Mouse (Mus musculus) neural tube, embryonic 12.5 days (tissue): ENCODE measurements at regions not wholly inside any gene's neighbourhood (a gene's known extent, or its start where the extent isn't known, plus 50 kb on each side); places are given as distances from the start of the nearest gene placed in this dataset.

Experiments used
- ATAC-seq: fragments of 200-750 bp; cut with Nextera tagmentation; 2 replicates; pipeline ENCODE4 v1.8.0; 2017; ENCODE audit warnings: low read depth, mild to moderate bottlenecking, moderate TSS enrichment, moderate library complexity; ENCODE audit not compliant: low FRiP score
- H3K27ac ChIP-seq: fragments of 300-500 bp; sonication (generic); 2 replicates; pipeline ENCODE4 v1.5.1; 2016
- H3K27me3 ChIP-seq: fragments of 300-500 bp; sonication (generic); replicated peaks from 2 replicates; pipeline ENCODE4 v1.6.1; 2016; ENCODE audit warnings: mild to moderate bottlenecking
- H3K36me3 ChIP-seq: fragments of 300-500 bp; sonication (generic); 2 replicates; pipeline ENCODE4 v1.6.1; 2016; ENCODE audit warnings: mild to moderate bottlenecking
- H3K4me1 ChIP-seq: fragments of 300-500 bp; sonication (generic); 2 replicates; pipeline ENCODE4 v1.6.1; 2016
- H3K4me2 ChIP-seq: fragments of 300-500 bp; sonication (generic); replicated peaks from 2 replicates; pipeline ENCODE4 v1.6.1; 2016; ENCODE audit warnings: mild to moderate bottlenecking
- H3K4me3 ChIP-seq: fragments of 300-500 bp; sonication (generic); 2 replicates; pipeline ENCODE4 v1.5.1; 2016
- H3K9ac ChIP-seq: fragments of 300-500 bp; sonication (generic); 2 replicates; pipeline ENCODE4 v1.6.1; 2016; ENCODE audit warnings: mild to moderate bottlenecking
- H3K9me3 ChIP-seq: fragments of 300-500 bp; sonication (generic); 2 replicates; pipeline ENCODE4 v1.6.1; 2016; ENCODE audit warnings: mild to moderate bottlenecking
- WGBS: fragments of 180-500 bp; shearing (Covaris S2); methylation state at CpG from one replicate; pipeline ENCODE4 v1.1.7; 2016; 5-methylcytosine and 5-hydroxymethylcytosine counted together

GRCm38 (mm10) chr3:120011861-120012260 lies 227.6 kb upstream of the Ptbp2 start:
- H3K36me3 ChIP-seq: no peaks in the 10 kb centered on the region
- no peaks in the 10 kb centered on the region for H3K4me1 ChIP-seq
- no peaks in the 10 kb centered on the region for H3K27me3 ChIP-seq
- 23% methylated on average over 3 of the region's 3 CpGs for WGBS
- H3K4me2 ChIP-seq: no peak overlapping the region
- H3K9ac ChIP-seq: no peak overlapping the region
- ATAC-seq: no peak
- no peaks in the 10 kb centered on the region for H3K9me3 ChIP-seq
- H3K27ac ChIP-seq: no peak overlapping the region
- no peak overlapping the region for H3K4me3 ChIP-seq

- Histone ChIP-seq H3K9me3 (no peaks in the 10 kb centered on the region), H3K4me1 (no peaks in the 10 kb centered on the region), H3K4me3 (no peak overlapping the region), H3K36me3 (no peaks in the 10 kb centered on the region), H3K4me2 (no peak overlapping the region), H3K27me3 (no peaks in the 10 kb centered on the region), H3K27ac (no peak overlapping the region), H3K9ac (no peak overlapping the region)
- 88% methylated on average over 3 of the region's 3 CpGs for WGBS
- ATAC-seq: no peak
Measured at GRCm38 (mm10) chr3:120008110-120008509, 223.8 kb upstream of the Ptbp2 start.

- ATAC-seq: no peak
- Histone ChIP-seq H3K36me3 (no peaks in the 10 kb centered on the region), H3K4me3 (no peak overlapping the region), H3K27me3 (no peaks in the 10 kb centered on the region), H3K4me2 (no peak overlapping the region), H3K9me3 (no peaks in the 10 kb centered on the region), H3K4me1 (no peaks in the 10 kb centered on the region), H3K27ac (no peak overlapping the region), H3K9ac (no peak overlapping the region)
- WGBS: 84% methylated on average over 3 of the region's 3 CpGs
Measured at GRCm38 (mm10) chr3:120004588-120004987, 220.3 kb upstream of the Ptbp2 start.

GRCm38 (mm10) chr3:120000281-120000680 lies 216.0 kb upstream of the Ptbp2 start:
- 87% methylated on average over 5 of the region's 5 CpGs for WGBS

DNA sequence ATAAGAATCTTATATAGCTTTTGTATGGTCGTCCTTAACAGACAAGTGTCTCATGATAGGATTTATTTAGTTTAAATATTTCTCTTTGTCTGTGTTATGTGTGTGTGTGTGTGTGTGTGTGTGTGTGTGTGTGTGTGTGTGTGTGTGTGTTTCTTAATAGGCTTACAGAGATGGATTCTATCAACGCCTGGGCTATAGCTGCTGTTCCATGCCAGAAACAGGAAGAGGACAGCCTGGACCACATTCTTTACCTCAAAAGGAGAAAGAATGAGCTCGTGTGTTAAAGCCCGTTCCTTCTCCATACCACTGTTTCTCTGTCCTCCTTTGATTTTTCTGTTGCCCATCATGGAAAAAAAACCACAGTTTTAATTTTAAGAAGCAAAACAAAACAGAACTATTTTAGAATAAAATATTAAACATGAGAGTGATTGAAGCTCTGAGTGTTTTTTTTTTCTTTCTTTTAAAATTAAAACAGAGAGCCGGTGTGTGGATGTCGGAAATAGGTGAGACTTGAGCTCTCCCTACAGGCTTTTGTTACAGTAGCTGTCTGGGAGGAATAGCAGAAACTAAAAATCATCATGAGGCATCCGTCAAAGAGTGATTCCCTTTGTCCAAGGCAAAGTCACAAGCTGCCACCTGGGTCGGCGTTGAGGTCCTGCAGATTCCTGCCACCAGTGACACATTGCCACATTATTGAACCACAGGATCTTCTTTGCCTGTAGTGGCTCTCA lies 212.2 kb upstream of the Ptbp2 start:
- no peaks in the 10 kb centered on the region for H3K27me3 ChIP-seq
- no peaks in the 10 kb centered on the region for H3K36me3 ChIP-seq
- H3K27ac ChIP-seq: no peak overlapping the region
- H3K4me3 ChIP-seq: no peak overlapping the region
- 64% methylated on average over 9 of the region's 9 CpGs for WGBS
- no peak overlapping the region for H3K9ac ChIP-seq
- no peaks in the 10 kb centered on the region for H3K9me3 ChIP-seq
- no peak for ATAC-seq
- H3K4me2 ChIP-seq: no peak overlapping the region
- H3K4me1 ChIP-seq: 0 out of 2 replicates have a peak, but pooled peaks cover 6% of the 10 kb centered on the region

More at GRCm38 (mm10) chr3:120000281-120000680, 216.0 kb upstream of the Ptbp2 start:
- H3K9ac ChIP-seq: no peak overlapping the region
- H3K36me3 ChIP-seq: no peaks in the 10 kb centered on the region
- H3K4me2 ChIP-seq: no peak overlapping the region
- no peaks in the 10 kb centered on the region for H3K9me3 ChIP-seq
- H3K27me3 ChIP-seq: no peaks in the 10 kb centered on the region
- no peak overlapping the region for H3K4me3 ChIP-seq
- 0 out of 2 replicates have a peak, but pooled peaks cover 6% of the 10 kb centered on the region for H3K4me1 ChIP-seq
- no peak for ATAC-seq
- H3K27ac ChIP-seq: no peak overlapping the region

GRCm38 (mm10) chr3:119995781-119996180 lies 211.5 kb upstream of the Ptbp2 start:
- Histone ChIP-seq H3K36me3 (no peaks in the 10 kb centered on the region), H3K4me1 (0 out of 2 replicates have a peak, but pooled peaks cover 6% of the 10 kb centered on the region), H3K27ac (no peak overlapping the region), H3K9ac (no peak overlapping the region), H3K27me3 (no peaks in the 10 kb centered on the region), H3K4me3 (no peak overlapping the region), H3K4me2 (no peak overlapping the region), H3K9me3 (no peaks in the 10 kb centered on the region)
- 30% methylated on average over 4 of the region's 4 CpGs for WGBS
- no peak for ATAC-seq

DNA sequence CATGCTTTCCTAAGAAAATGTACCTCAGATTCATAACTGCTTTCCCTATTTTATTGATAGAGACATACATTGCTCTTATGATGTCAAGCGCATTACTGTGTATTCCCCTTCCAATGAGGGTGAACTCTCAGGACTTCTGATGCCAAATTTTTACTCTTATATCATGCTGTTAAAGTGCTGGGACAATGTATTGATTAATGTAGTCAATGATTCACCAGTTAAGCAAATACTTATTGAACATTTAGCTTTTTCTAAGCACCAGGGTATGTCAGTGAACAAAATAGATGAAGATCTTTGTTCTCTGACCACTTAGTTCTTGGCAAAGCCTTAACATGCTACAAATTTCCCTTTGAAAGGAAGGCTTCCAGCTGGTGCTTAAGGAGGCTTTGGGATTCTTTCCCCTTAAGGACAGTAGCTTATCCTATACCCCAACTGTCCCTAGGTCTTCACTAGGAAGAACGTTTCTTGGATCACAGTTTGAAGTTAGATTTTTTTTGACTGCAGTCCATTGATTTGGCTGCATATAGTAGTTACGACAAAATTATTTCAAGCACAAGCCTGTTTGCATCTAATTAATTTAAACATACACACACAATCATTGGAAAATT lies 203.1 kb upstream of the Ptbp2 start:
- Histone ChIP-seq H3K36me3 (no peaks in the 10 kb centered on the region), H3K27ac (no peak overlapping the region), H3K4me3 (no peak overlapping the region), H3K4me1 (no peaks in the 10 kb centered on the region), H3K9me3 (no peaks in the 10 kb centered on the region), H3K27me3 (no peaks in the 10 kb centered on the region), H3K9ac (no peak overlapping the region), H3K4me2 (no peak overlapping the region)
- WGBS: 84% methylated on average over 3 of the region's 3 CpGs
- no peak for ATAC-seq

DNA sequence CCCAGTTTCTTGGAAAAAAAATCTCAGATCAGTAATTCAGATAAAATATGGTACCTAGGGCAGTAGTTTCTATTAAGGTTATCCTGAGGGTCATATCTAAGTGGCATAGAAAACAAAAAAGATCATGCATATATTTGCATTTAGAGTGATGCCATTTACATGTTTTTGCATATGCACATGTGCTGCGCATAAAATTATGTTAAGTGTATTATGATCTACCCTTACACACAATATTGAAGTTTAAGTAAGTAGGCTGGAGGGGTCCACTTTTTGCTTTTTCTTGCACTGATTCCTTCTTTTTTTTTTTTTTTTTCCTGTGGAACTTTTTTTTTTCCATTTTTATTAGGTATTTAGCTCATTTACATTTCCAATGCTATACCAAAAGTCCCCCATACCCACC lies 193.1 kb upstream of the Ptbp2 start:
- no peaks in the 10 kb centered on the region for H3K36me3 ChIP-seq
- no peak overlapping the region for H3K9ac ChIP-seq
- H3K4me1 ChIP-seq: no peaks in the 10 kb centered on the region
- WGBS: 98% methylated on average over 1 of the region's 1 CpGs
- no peaks in the 10 kb centered on the region for H3K9me3 ChIP-seq
- no peak overlapping the region for H3K4me2 ChIP-seq
- H3K27me3 ChIP-seq: no peaks in the 10 kb centered on the region
- H3K27ac ChIP-seq: no peak overlapping the region
- no peak for ATAC-seq
- H3K4me3 ChIP-seq: no peak overlapping the region

GRCm38 (mm10) chr3:119976363-119976762 lies 192.1 kb upstream of the Ptbp2 start:
- Histone ChIP-seq H3K4me2 (no peak overlapping the region), H3K27ac (no peak overlapping the region), H3K4me3 (no peak overlapping the region), H3K9me3 (no peaks in the 10 kb centered on the region), H3K9ac (no peak overlapping the region), H3K36me3 (no peaks in the 10 kb centered on the region), H3K27me3 (no peaks in the 10 kb centered on the region), H3K4me1 (no peaks in the 10 kb centered on the region)
- WGBS: 88% methylated on average over 3 of the region's 3 CpGs
- no peak for ATAC-seq

DNA sequence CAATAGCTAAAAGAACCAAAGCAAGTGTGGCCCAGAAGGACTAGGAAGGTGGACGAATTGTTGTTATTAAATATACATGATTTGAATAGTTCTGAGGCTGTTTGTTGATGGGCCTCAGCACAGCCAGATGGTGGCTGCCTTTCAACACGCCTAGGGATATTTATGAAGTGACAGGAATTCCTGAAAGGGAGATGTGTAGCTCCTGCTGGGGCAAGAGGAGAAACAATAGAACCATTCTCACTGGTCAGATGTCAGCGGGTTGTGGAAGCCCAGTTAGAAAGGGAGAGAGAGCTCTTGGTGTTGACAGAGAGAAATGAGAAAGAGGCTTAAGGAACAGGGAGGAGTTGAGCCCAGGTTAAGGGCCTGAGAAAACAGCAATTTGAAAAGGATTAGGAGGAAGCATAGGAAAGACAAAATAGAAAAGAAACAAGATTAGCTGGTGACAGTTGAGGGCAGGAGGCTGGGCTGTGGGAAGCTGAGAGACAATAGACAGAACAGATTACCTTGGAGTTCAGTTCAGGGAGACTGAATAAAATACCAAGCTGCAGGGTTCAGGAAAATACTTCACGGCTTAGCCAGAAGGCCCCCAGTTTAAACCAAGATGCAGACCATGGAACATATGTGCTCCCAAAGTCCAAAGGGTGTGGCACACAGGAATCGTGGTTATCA lies 174.7 kb upstream of the Ptbp2 start:
- Histone ChIP-seq H3K4me3 (no peak overlapping the region), H3K4me2 (no peak overlapping the region), H3K9me3 (no peaks in the 10 kb centered on the region), H3K36me3 (no peaks in the 10 kb centered on the region), H3K9ac (no peak overlapping the region), H3K27me3 (no peaks in the 10 kb centered on the region), H3K27ac (no peak overlapping the region), H3K4me1 (peaks cover 11% of the 10 kb centered on the region; the same call in 1 of the 2 replicates)
- WGBS: 20% methylated on average over 5 of the region's 5 CpGs
- peak; percentile 52; the same call in 1 of the 2 replicates for ATAC-seq

GRCm38 (mm10) chr3:119957529-119957928 lies 173.3 kb upstream of the Ptbp2 start:
- Histone ChIP-seq H3K36me3 (no peaks in the 10 kb centered on the region), H3K9ac (no peak overlapping the region), H3K4me1 (peaks cover 11% of the 10 kb centered on the region; the same call in 1 of the 2 replicates), H3K4me3 (no peak overlapping the region), H3K9me3 (no peaks in the 10 kb centered on the region), H3K27me3 (no peaks in the 10 kb centered on the region), H3K4me2 (no peak overlapping the region), H3K27ac (no peak overlapping the region)
- ATAC-seq: no peak
- WGBS: 89% methylated on average over 8 of the region's 8 CpGs

DNA sequence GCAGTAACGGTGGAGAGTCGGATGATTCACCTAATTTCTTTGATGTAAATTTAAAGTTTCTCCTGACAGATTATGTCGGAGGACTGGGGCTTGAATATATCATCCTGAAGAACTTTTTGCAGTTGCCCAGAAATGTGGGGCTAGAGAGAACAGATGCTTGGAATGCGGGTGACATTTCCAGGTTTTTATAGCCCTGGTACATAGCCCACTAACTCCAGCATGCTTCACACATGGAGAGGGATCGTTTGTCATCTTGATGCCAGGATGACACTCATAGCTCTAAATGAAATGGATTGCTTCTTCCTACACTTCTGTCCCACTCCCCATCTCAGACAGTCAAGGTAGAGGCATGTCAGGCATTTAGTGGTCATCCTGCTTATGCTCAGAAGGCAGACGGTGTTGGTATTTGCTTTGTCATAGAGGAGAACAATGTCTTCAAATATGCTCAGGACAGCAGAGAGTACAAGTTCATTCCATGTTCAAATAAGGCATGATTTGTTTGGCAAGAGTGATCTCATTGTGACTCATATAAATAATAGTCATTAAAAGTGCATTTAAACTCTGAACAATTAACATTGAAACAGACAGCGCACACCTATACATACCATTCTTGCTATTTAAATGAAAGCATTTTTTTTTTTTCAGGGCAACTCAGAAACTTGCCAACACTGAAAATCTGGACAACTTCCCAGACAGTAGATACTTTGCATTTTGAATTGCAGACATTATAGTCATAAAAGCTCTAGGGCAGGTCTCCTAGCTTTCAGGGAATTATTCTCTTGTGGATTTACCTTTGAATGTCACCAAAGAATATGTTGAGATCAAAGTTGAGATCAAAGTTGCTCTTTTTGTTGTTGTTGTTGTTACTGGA lies 171.7 kb upstream of the Ptbp2 start:
- Histone ChIP-seq H3K27me3 (no peaks in the 10 kb centered on the region), H3K9me3 (no peaks in the 10 kb centered on the region), H3K9ac (no peak overlapping the region), H3K36me3 (no peaks in the 10 kb centered on the region), H3K4me3 (no peak overlapping the region), H3K4me2 (no peak overlapping the region), H3K4me1 (peaks cover 11% of the 10 kb centered on the region; the same call in 1 of the 2 replicates), H3K27ac (no peak overlapping the region)
- WGBS: 70% methylated on average over 7 of the region's 7 CpGs
- no peak for ATAC-seq
